Mouse (Mus musculus) layer of hippocampus, postnatal 36 days (tissue): ENCODE results near the gene Zkscan5. TPM values are rescaled to one million over a fixed set of nuclear protein-coding genes. Genes with fewer than 3 reads are reported as not detected.
"Not testable (repeated sequence)": the region's sequence is repeated elsewhere in the genome, so short reads cannot be mapped to it uniquely, and the experiment has no call there.

Source experiments
- DNase-seq, 2 experiments: peaks; one replicate each; pipeline ENCODE4 v3.0.0; 2022
- total RNA-seq, 2 experiments: library from RNA; stranded (reverse); gene quantifications; 2 replicates each; pipeline ENCODE4 v1.2.3; 2021

The Zkscan5 gene
- 10 to 100 TPM; 10.8 to 11.4 TPM for total RNA-seq

DNA sequence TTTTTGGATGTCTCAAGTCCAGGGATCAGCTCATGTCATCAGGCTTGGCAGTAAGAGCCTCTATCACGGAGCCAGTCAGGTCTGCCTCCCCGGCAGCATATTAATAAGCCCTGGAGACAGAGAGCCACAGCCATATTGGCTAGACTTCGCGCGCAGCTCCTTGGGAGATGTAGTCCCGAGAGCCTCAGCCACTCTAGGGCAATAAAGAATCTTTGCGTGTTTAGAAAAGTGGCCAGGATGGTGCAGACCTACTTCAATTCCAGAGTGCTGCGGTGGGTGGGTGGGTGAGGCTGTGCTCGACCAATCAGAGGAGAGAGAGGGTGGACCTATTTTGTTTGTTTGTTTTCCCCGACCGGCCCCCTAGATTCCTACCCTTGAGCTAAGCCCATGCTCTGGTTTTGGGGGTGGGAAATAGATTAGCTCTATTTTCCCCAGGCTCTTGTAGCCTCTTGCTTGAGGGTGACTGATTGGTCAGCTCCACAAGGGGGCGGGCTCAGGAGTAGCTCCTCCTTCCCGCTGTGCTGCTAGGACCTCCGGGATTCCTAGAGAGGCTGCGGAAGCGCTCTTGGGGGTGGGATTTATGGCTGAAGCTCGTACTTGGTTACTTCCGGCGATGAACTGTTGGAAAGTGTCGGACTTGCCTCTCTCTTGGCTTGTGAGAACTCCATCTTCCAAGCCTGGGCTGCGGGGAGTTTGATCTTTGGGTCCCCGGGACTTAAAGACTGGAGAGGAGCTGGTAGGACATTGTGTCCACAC, at the start of gene Zkscan5:
Zkscan5 (plus strand) TSS at position 627 of the 756 bp plus-strand sequence.
- DNase-seq, result peak; percentile 97

DNA sequence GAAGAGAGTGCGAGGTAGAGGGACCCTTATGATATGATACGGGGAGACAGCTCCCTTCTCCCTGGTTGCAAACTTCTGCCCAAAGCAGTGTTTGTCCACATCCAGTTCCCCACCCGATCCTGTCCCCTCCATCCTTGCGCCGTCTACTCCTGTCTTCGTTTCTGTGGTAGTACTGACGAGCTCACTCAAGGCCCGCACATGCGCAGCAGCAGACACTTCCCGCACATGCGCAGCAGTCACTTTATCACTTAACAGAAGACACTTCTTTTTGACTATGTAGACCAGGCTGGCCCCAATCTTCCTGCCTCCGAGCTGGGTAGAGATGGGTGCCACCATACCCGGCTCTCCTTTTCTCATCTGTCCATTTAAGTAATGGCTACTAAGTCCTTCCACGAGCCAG, 43.0 kb upstream of the Zkscan5 start:
- DNase-seq, result no peak

DNA sequence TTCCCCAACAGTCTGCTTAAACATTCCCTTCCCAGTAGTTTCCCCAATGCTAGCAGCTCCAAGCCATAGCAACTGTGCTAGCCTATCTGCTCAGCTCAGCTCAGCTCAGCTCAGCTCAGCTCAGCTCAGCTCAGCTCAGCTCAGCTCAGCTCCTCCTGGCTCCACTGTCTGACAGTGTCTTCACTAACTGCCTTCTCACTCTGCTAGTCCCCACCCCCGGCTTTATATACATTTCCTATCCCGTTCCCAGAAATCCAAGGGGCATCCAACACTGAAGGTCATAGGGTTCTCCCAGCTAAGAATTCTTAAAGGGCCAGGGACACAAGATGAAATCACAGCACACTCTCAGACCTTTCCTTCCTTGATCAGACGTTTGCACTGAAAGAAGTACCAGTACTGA, 39.7 kb upstream of the Zkscan5 start:
- no peak for DNase-seq

DNA sequence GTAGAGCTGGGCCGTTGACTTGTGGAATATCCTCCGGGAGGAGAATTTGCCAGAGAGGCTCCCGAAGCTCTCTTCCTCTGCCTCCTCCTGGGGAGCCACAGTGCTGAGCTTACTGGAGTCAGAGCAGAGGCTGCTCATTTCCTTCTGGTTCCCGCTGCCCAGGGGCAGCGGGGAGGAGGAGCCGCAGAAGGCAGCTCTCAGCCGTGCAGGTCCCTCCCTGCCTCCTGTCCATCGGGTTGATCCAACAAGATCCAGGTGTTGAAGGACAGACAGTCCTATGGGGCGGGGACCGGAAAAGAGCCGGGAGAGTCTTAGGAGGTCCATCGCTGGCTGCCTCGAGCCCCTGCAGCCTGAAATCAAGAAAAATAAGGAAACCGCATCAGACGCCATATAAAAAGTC, 39.2 kb upstream of the Zkscan5 start:
- DNase-seq, result no peak

DNA sequence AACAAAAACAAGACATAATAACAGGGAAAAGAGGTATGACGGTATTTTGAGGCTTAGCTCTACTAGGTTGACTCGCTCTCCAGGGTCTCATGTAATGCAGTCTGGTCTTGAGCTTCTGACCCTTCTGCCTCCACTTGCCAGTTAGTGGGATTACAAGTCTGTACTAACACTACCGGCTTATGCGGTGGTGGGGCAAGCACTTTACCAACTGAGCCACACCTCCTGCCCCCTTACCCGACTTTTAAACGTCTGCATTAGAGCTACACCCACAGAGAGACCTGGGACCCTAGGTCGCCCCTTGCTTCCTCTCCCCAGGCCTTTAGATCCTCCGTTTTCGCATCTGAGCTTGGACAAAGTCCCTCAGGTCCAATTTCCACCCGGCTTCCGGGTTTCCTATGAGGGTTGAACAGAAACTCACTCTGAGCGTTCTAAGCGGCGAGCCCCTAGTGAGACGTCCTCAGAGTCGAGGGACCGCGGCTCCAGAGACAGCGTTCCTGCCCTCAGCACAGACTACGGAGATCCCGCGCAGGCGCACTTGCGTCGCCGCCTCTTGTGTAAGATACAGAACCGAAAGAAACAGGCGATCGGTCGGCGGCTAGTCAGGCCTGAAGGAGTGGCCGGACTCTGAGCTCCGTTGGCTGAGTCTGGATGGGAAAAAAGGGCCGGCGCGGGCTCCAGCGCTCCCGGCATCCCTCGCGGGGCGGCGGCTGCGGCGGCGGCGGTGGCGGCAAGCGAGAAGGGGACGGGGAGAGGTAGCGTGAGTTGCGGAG, 37.6 kb upstream of the Zkscan5 start, which contains the start of the genes Ptcd1 and Cpsf4:
Ptcd1 (minus strand) TSS at position 573 of the 770 bp plus-strand sequence.
Cpsf4 (plus strand) TSS at position 678 of the 770 bp plus-strand sequence.
- peak; percentile 98 to 99 for DNase-seq

DNA sequence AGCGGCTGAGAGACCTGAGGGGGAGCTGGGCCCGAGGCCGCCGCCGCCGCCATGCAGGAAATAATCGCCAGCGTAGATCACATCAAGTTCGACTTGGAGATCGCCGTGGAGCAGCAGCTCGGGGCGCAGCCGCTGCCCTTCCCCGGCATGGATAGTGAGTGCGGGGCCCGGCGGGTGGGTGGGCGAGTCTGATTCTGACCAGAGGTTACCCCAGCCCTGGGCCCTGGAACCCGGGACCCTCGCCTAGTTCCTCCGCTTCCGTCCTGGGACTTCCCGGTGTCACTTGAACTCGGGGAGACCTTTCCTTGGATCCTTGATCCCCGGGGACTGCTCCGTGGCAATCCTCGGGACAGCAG, 37.1 kb upstream of the Zkscan5 start:
- DNase-seq, result no peak

DNA sequence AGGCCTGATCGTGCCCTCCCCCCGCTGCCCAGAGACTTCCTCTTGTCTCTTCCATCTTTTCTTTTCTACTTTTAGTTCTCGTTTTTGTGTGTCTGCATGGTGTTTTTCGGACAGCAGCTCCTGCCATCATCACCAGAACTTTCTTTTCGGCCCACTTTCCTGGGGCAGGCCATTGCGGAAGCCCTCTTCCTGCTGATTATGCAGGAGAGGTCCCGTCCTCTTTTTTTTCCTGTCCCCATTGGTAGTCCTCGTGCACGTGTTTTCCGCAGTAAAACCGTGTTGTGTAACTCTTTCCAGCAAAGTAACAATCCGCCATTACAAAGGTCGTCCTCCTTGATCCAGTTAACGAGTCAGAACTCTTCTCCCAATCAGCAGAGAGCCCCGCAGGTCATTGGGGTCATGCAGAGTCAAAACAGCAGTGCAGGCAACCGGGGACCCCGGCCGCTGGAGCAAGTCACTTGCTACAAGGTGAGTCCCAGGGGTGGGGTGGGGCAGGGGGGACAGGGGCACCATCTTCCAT, 25.8 kb upstream of the Zkscan5 start:
- DNase-seq, result no peak

DNA sequence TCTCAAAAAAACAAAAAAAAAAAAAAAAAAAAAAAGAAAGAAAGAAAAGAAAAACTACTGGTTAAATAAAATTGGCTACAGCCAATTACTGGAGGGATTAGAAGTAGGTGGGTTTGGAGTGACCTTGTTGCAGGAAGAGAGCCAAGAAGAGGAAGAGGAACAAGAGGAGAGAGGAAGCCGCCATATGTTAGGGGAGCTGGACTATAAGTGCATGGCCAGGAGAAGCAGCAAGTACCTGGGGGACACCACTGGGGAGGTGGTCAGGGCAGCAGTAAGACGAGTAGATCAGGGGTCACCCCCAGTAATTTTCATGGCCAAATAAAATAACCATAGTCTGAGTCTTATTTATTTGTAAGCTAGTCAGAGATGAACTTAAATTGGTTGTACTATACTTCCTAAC, 19.1 kb upstream of the Zkscan5 start:
- DNase-seq, result no peak

DNA sequence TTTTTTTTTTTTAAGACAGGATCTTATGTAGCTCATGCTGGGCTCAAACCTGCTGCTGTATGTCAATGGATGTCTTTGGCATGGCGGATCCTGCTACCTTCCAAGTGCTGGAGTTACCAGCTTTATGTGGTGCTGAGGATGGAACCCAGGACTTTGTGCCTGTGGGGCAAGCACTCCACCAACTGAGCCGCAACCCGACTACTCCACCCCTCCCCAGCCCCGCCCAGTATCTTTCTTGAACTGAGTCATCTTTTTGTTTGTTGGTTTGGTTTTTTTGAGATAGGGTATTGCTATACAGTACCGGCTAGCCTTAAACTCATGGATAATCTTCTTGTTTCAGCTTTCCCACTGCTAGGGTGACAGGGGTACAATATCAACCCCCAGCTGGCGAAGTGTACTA, 14.9 kb upstream of the Zkscan5 start:
- DNase-seq, result no peak

DNA sequence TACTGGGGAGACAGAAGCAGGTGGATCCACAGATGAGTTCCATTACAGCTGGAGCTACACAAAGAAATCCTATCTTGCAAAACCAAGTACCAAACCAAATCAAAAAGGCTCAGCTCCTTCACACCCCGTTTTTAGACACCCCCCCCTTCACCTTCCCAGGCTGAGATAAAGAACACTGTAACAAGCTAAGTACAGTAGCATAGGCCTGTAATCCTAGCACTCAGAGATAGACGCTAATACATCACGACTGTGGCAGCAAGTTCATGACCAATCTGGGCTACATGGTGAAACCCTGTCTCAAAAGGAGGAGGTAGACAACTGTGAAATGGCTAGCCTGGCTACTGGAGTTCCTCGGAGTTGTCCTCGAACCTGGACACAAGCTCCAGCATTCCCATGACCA, 14.0 kb upstream of the Zkscan5 start:
- no peak for DNase-seq

DNA sequence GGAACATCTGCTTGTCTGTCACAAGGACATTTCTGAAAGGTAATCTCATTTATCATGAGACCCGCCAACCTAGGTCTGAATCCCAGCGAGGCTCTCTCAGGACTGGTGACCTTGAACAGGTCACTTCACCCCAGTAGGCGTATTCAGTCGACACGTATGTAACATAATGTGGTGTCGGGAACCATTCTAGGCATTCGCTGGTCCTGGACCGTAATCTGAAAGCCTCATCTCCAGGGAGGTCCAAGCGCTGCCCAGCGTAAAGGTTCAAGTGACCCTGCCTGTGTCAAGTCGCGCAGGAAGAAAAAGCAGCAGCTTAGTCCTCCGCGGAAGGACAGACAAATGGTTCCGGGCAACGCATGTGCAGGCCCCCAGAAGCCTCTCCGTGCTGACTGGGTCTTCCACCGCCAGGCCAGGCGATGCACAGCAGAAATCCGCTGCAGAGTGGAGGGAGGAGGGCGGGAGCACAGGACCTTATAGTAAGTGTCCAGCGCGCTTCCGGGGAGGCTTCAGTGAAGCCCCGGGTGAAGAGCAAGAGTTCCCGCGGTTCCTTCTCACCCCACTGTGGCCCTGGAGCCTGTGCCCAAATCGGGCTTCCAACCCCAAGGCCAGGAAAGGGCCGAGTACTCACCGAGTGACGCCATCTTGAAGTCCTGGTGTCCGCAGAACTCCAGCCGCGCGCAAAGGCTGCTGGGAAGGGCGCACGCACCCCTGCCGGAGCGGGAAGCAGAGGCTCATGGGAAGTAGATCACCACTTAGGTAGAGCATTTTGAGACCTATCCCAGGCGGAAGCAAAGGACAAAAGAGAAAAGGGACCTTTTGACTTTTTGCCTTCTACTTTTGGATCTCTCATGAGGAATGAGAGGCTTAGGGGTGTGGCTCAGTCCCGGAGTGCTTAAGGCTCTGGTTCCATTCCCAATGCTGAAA, 13.2 kb upstream of the Zkscan5 start:
- DNase-seq, result peak; percentile 89 to 91

DNA sequence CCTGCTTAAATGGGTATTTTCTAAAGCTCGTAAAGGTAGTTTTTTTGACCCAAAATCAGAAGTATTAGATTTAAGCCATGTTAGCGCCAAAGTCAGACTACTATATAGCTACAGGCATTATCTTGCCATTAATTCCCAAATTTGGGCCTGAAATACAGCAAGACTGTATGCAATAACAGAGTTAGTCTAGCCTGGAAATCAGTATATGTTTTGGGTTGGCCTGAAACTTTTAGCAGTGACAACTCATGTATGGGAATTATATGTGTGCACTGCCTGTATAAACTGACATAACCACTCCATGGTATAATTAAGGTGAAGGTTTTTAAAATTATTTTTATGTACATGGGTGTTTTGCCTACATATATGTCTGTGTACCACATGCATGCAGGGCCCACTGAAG, 12.4 kb upstream of the Zkscan5 start, which contains the start of gene Atp5j2:
Atp5j2 (minus strand) TSS at position 101 of the 400 bp plus-strand sequence.
- DNase-seq, result no peak

DNA sequence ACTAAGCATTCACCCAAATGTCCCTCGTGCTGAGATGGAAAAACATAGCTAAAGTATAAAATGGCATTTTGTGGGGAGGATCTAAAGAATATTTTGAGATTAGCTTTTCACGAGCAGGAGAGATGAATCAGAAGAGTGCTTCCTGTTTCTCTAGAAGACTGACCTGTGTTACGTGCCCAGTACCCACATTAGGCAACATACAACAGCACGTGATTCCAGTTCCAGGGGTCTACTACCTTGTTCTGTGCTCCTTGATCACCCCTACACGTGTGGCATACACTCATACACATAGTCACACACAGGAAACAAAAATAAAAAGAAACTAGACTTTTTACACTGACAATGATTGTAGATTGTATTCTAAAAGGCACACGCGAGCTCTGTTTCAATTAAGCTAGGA, 4.0 kb upstream of the Zkscan5 start:
- no peak for DNase-seq

DNA sequence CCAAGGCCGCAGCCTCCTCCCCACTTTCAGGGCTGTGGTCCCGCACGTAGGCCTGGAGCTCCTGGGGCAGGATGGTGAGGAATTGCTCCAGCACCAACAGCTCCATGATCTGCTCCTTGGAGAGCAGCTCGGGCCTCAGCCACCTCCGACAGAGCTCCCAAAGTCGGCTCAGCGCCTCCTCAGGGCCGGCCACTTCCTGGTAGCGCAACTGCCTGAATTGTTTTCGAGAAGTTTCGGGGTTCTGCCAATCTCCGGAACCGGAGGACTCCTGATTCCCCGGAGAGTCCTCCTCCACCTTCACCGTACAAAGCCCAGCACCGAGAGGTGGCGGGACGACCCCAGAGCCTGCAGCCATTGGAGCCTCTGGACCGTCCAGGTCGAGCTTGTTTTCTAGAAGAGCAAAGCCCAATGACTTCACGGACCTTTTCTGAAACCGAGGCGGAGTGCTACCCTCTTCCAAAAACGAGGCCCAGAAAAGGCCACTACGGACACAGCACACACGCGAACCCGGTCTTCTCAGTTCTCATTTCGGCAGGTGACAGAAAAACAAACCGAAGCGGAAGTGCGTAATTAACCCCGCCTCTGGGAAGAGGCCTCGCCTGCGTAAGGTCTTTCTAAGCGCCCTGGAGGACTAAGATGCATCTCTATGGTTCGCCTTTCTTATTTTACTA, 2.9 kb upstream of the Zkscan5 start, which contains the start of gene Zkscan14:
Zkscan14 (minus strand) TSS at position 548 of the 671 bp plus-strand sequence.
- peak; percentile 69 to 76 for DNase-seq

DNA sequence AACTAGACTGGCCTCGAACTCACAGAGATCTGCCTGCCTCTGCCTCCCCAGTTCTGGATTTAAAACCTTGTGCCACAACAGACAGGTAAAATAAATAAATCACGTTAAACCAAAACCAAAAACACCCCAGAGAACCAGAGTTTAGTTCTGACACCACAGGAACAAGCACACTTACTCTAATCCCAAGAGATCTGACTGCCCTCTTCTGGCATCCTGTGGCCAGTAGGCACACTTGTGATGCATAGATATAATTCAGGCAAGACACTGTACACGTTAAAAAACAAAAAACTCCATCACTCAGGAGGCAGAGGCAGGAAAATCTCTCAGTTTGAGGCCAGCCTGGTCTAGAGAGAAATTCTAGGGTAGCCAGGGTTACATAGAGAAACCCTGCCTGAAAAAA, 1.9 kb upstream of the Zkscan5 start:
- DNase-seq, result no peak

DNA sequence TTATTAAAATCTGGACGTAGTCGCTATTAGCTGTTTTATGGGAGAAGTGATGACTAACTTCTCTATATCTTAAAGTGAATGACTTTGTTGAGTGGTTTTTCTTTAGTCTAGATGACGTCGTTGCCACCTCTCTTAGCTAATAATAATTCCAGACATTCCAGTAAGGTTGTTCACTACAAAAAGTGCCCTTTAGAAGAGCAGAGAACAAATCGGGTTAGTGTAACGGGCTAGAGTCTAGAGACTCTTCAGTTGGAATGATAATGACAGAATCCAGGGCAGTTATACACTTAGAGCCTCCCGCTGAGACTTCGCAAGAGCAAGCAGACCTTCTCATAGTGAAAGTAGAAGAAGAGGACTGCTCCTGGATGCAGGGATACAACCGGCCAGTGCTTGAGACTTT, 679 bp downstream of the Zkscan5 start:
- no peak for DNase-seq

DNA sequence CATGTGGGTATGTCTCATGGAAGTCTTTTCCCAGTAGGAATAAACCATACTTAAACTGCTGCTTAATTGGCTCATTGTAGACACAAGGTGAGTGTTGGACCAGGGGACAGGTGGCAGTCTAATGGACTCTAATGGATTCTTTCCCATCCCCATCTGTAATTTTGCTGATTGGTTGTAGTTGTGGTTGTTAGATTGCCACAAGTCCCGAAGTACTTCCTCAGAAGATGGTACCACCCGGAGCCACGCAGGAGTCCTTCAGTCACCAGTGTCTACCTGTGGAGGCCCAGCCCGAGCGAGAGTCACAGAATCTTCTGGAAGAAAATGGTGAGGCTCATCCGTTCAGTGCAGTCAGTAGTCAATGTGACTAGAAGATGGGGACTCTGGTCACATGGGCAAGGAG, 3.0 kb downstream of the Zkscan5 start:
- no peak for DNase-seq

DNA sequence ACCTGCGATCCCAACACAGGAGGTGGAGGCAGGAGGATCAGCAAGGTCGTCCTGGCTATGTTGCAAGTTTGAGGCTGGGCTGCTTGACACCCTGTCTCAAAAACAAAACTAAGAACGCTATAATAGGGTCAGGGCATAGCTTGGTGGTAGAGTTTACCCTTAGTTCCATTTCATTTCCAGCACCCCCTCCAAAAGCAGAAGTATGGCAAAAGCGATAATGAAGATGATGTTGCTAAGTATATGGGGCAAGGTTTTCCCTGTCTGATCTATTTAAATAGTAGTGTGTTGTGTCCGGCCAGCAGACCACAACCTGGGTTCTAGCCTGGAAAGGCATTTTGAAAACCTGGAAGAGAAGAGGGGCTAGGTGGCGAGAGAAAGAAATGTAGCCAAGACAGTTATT, 3.6 kb downstream of the Zkscan5 start:
- DNase-seq, result no peak

DNA sequence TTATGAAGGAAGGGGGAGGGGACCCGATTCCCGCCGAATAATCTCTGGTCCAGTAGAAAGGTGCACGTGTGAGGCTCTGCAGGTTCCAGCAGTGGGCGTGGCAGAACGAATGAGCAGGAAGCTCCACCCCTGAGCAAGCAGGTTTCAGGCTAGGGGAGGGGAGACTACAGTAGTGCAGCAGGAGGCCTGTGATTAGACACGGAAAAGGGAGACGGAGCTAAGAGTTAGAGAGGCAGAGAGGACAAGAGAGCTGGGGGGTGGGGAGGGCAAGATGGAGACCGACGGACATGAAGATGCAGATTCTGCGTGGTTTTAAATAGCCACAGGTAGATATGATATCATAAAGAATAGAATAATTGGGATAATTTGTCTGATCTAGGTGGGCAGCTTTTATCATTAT, 4.0 kb downstream of the Zkscan5 start:
- not testable (repeated sequence) for DNase-seq

DNA sequence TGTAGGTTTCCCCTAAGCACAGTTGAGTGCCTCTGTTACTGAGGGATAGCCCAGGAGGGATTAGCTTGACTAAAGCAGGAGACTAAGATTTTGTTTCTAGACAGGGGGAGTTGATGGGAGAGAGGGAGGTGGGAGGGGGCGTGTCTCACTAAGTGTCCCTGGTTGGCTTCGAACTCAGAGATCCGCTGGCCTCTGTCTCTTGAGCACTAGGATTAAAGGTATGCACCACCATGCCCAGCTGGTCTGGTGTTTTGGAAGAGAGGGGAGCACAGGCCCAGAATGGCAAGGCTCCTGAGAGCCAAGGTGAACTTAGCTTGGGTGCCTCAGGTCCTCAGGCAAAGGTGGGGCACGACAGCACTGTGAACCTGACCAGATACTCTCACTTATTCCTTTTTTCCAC, 7.0 kb downstream of the Zkscan5 start:
- DNase-seq, result no peak

DNA sequence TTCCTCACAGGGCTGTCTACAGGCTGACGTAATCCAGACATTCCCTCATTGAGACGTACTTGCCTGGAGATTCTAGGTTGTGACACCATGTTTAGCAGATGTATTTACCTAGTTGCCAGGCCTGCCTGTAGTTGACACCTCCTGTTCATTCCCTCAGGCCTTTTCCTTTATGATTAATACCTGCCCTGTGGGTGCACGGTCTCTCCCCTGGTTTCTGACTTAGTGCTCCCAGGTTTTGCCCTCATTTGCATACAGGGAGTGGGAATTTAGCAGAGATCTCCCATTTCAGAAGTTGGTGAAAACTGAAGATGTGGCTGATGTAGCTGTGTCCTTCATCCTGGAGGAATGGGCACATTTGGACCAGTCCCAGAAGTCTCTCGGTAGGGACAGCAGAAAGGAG, 7.9 kb downstream of the Zkscan5 start:
- no peak for DNase-seq

DNA sequence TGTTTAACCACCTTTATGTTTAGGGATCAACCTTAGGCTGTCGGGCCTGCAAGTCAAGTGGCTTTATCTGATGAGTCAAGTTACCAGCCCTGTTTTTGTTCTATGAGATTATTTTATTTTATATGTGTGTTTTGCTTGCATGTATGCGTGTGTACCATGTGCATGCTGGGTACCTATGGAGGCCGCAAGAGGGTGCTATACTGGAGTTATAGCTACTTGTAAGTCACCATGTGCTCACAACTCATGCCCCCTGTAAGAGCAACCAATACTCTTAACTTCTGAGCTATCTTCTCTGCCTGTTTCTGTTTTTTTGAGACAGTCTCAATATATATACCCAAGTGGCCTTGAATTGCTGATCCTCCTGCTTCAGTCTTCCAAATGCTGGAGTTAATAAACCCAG, 9.1 kb downstream of the Zkscan5 start:
- no peak for DNase-seq
